Mouse (Mus musculus) hindbrain, embryonic 16.5 days (tissue): ENCODE measurements around the gene Lmo7. TPM values are rescaled to one million over a fixed set of nuclear protein-coding genes. Genes with fewer than 3 reads are reported as not detected.

Experiments used
- ATAC-seq: fragments of 200-750 bp; cut with Nextera tagmentation; 2 replicates; pipeline ENCODE4 v1.8.0; 2017; ENCODE audit warnings: moderate TSS enrichment, moderate library complexity
- H3K27ac ChIP-seq: fragments of 300-500 bp; sonication (generic); 2 replicates; pipeline ENCODE4 v1.5.1; 2014; ENCODE audit warnings: low read depth, mild to moderate bottlenecking, control low read depth, low read length, moderate library complexity
- H3K27me3 ChIP-seq: fragments of 300-500 bp; sonication (generic); replicated peaks from 2 replicates; pipeline ENCODE4 v1.6.1; 2014; ENCODE audit warnings: low read length; ENCODE audit not compliant: control insufficient read depth, insufficient read depth
- H3K36me3 ChIP-seq: fragments of 300-500 bp; sonication (generic); 2 replicates; pipeline ENCODE4 v1.6.1; 2014; ENCODE audit warnings: mild to moderate bottlenecking, low read length, moderate library complexity, mixed read lengths; ENCODE audit not compliant: control insufficient read depth, insufficient read depth
- H3K4me1 ChIP-seq: fragments of 300-500 bp; sonication (generic); 2 replicates; pipeline ENCODE4 v1.6.1; 2014; ENCODE audit warnings: low read depth, low read length; ENCODE audit not compliant: control insufficient read depth, insufficient read depth
- H3K4me2 ChIP-seq: fragments of 300-500 bp; sonication (generic); 2 replicates; pipeline ENCODE4 v1.6.1; 2014; ENCODE audit warnings: mild to moderate bottlenecking, low read length, control low read depth, moderate library complexity
- H3K4me3 ChIP-seq: fragments of 300-500 bp; sonication (generic); 2 replicates; pipeline ENCODE4 v1.5.1; 2014; ENCODE audit warnings: mild to moderate bottlenecking, low read length, control low read depth, moderate library complexity
- H3K9ac ChIP-seq: fragments of 300-500 bp; sonication (generic); 2 replicates; pipeline ENCODE4 v1.6.1; 2014; ENCODE audit warnings: low read depth, mild to moderate bottlenecking, control low read depth, low read length, moderate library complexity
- H3K9me3 ChIP-seq: fragments of 300-500 bp; sonication (generic); 2 replicates; pipeline ENCODE4 v1.6.1; 2014; ENCODE audit warnings: mild to moderate bottlenecking, low read length, moderate library complexity; ENCODE audit not compliant: control insufficient read depth
- WGBS: fragments of 180-500 bp; shearing (Covaris S2); extraction: QIAGEN DNeasy Blood & Tissue Kit; methylation state at CpG from one replicate; pipeline ENCODE4 v1.1.7; 2014; 5-methylcytosine and 5-hydroxymethylcytosine counted together
- polyA plus RNA-seq: library from polyadenylated mRNA; unstranded; fragments of >200 nt; fragmentation: Nextera tagmentation; extraction: Ambion mirVana; gene quantifications from 2 replicates; pipeline ENCODE4 v1.2.1, GENCODE M21; 2015

The Lmo7 gene
- polyA plus RNA-seq, 1 experiment from 2014 or later: 2.3 TPM

DNA sequence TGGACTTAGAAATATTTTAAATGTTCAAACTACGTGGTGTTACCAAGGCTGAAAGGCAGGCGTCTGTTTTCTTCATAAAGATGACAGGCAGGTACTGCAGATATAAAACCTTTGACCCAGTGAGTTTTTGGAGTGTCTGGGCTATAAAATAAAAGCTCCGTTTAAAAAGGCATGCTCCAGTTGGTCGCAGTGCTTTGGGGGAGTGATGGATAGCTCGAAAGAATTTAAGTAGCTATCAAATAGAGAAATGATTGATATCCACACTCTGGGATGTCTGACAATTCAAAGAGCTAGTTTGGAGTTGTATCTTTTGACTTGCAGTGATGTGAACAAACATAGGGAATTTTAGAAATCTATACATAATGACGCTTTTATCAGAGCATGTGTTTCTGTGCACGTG lies 171.7 kb downstream of the Lmo7 start:
- Histone ChIP-seq H3K4me3 (no peak overlapping the region), H3K27ac (no peak overlapping the region), H3K9ac (no peak overlapping the region), H3K27me3 (no peaks in the 10 kb centered on the region), H3K4me1 (no peaks in the 10 kb centered on the region), H3K36me3 (no peaks in the 10 kb centered on the region), H3K4me2 (no peak overlapping the region), H3K9me3 (no peaks in the 10 kb centered on the region)
- WGBS: 72% methylated on average over 7 of the region's 7 CpGs
- ATAC-seq: no peak

DNA sequence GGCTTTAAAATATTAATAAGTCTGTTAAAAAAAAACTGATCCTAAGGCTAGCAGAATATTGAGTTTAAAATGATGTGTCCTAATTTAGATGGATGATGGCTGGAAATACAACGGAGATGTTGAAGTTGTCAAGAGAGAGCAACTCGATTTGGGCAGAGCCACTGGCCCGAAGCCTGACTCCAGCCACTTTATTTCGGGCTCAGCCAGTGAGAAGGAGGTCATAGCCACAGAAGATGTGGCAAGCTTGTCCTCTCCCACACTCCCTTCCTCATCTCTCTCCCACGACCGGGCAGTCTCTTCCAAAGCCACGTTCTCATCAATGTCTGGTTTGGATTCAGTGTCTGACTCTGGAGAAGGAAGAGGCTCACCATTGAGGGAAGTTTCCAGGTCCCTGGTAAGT lies 172.2 kb downstream of the Lmo7 start:
- H3K27ac ChIP-seq: no peak overlapping the region
- no peak overlapping the region for H3K9ac ChIP-seq
- H3K27me3 ChIP-seq: no peaks in the 10 kb centered on the region
- no peaks in the 10 kb centered on the region for H3K9me3 ChIP-seq
- H3K4me3 ChIP-seq: no peak overlapping the region
- no peaks in the 10 kb centered on the region for H3K36me3 ChIP-seq
- H3K4me2 ChIP-seq: no peak overlapping the region
- no peaks in the 10 kb centered on the region for H3K4me1 ChIP-seq
- no peak for ATAC-seq
- 81% methylated on average over 7 of the region's 7 CpGs for WGBS

DNA sequence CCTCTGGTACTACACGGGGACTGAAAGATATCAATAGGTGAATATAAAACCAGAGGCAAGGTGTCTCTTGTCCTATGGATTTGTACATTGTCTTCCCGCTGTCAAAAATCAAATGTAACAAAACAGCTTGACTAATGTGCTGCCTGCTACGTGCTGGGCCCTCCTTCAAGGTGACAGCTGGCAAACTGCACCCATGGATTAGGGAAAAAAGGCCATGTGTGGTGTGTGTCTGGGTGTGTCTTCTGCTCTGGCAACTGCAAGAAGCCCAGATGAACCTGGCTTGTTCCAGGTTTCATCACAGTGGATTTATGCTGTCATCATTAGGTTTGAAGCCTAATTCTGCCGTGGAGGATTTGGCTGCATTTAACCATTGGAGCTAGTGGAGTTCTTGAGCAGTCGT lies 174.0 kb downstream of the Lmo7 start:
- Histone ChIP-seq H3K27ac (no peak overlapping the region), H3K4me3 (no peak overlapping the region), H3K4me2 (no peak overlapping the region), H3K27me3 (no peaks in the 10 kb centered on the region), H3K4me1 (no peaks in the 10 kb centered on the region), H3K9me3 (no peaks in the 10 kb centered on the region), H3K9ac (no peak overlapping the region), H3K36me3 (no peaks in the 10 kb centered on the region)
- no peak for ATAC-seq
- 76% methylated on average over 5 of the region's 5 CpGs for WGBS

- no peak for ATAC-seq
Measured at GRCm38 (mm10) chr14:101911983-101912382, 182.2 kb downstream of the Lmo7 start.

GRCm38 (mm10) chr14:101912392-101912791 lies 182.6 kb downstream of the Lmo7 start:
- H3K4me1 ChIP-seq: no peaks in the 10 kb centered on the region
- H3K36me3 ChIP-seq: no peaks in the 10 kb centered on the region
- H3K4me3 ChIP-seq: no peak overlapping the region
- WGBS: 87% methylated on average over 3 of the region's 3 CpGs
- H3K4me2 ChIP-seq: no peak overlapping the region
- ATAC-seq: no peak
- H3K27ac ChIP-seq: no peak overlapping the region
- H3K9me3 ChIP-seq: no peaks in the 10 kb centered on the region
- H3K9ac ChIP-seq: no peak overlapping the region
- no peaks in the 10 kb centered on the region for H3K27me3 ChIP-seq

More at GRCm38 (mm10) chr14:101911983-101912382, 182.2 kb downstream of the Lmo7 start:
- Histone ChIP-seq H3K9me3 (no peaks in the 10 kb centered on the region), H3K27me3 (no peaks in the 10 kb centered on the region), H3K4me3 (no peak overlapping the region), H3K27ac (no peak overlapping the region), H3K4me1 (no peaks in the 10 kb centered on the region), H3K4me2 (no peak overlapping the region), H3K36me3 (no peaks in the 10 kb centered on the region), H3K9ac (no peak overlapping the region)
- 69% methylated on average over 7 of the region's 7 CpGs for WGBS

DNA sequence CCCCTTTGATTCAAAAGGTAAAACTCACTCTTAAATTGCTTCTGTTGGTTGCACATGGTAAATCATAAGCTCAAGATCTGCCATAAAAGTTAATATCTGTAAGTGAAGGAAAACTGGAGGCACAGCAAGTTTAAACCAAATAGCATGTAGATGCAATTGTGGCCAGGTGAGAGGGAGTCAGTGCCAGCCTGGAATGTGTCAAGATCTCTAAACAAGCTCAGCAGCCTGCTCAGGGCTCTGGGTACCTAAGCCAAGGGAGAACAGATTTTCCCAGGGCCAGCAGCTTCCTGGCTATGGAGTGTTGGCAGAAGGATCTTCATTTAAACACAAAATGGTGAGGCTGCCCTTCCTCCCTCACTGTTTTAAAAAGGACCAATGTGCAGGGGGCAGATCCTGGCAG lies 184.6 kb downstream of the Lmo7 start:
- Histone ChIP-seq H3K4me3 (no peak overlapping the region), H3K9me3 (no peaks in the 10 kb centered on the region), H3K27ac (no peak overlapping the region), H3K4me1 (no peaks in the 10 kb centered on the region), H3K27me3 (no peaks in the 10 kb centered on the region), H3K4me2 (no peak overlapping the region), H3K9ac (no peak overlapping the region), H3K36me3 (no peaks in the 10 kb centered on the region)
- ATAC-seq: no peak

GRCm38 (mm10) chr14:101915867-101916266 lies 186.1 kb downstream of the Lmo7 start:
- H3K4me3 ChIP-seq: no peak overlapping the region
- no peaks in the 10 kb centered on the region for H3K4me1 ChIP-seq
- no peak overlapping the region for H3K4me2 ChIP-seq
- H3K9ac ChIP-seq: no peak overlapping the region
- H3K27me3 ChIP-seq: no peaks in the 10 kb centered on the region
- ATAC-seq: no peak
- 67% methylated on average over 8 of the region's 8 CpGs for WGBS
- H3K9me3 ChIP-seq: no peaks in the 10 kb centered on the region
- no peaks in the 10 kb centered on the region for H3K36me3 ChIP-seq
- no peak overlapping the region for H3K27ac ChIP-seq

GRCm38 (mm10) chr14:101918471-101918870 lies 188.7 kb downstream of the Lmo7 start:
- Histone ChIP-seq H3K27ac (no peak overlapping the region), H3K4me2 (no peak overlapping the region), H3K4me3 (no peak overlapping the region), H3K4me1 (no peaks in the 10 kb centered on the region), H3K9ac (no peak overlapping the region), H3K36me3 (no peaks in the 10 kb centered on the region), H3K9me3 (no peaks in the 10 kb centered on the region), H3K27me3 (no peaks in the 10 kb centered on the region)
- no peak for ATAC-seq
- WGBS: 91% methylated on average over 5 of the region's 5 CpGs

DNA sequence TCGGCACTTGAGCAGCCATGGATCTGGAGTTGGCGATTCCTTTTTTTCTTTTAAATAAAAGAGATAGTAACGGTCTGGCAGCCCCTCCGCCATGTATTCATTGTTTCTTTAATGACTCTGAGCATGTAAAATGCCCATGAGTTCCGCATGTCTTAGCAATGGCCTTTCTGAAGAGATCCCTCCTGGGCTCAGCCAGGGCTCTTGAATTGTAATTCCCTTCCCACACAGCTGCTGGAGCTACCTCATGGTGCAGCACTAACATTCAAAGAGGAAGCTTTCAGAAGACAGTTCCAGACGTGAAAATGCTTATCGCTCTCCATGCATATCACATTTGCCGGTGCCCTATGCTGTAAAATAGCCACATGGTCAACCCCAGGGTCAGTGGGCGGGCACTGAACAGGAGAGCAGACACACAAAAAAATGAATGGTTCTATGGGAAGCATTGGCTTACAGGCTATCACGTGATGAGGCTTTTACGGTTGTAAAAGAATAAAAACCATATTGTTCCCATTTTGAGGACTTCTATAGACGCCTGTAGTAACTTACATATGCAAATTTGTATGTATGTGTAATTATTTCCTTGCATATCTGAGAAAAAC lies 198.0 kb downstream of the Lmo7 start:
- Histone ChIP-seq H3K27me3 (no peaks in the 10 kb centered on the region), H3K27ac (no peak overlapping the region), H3K4me2 (no peak overlapping the region), H3K36me3 (no peaks in the 10 kb centered on the region), H3K9ac (no peak overlapping the region), H3K9me3 (no peaks in the 10 kb centered on the region), H3K4me3 (no peak overlapping the region), H3K4me1 (no peaks in the 10 kb centered on the region)
- ATAC-seq: no peak
- 48% methylated on average over 12 of the region's 12 CpGs for WGBS
